Mouse (Mus musculus): ENCODE data around the gene Zfp691.

Gene Zfp691

GRCm38 (mm10) chr4:119124771-119125273, 49.2 kb downstream of the Zfp691 start:
- no peak for DNase-seq (ENCODE audit: low read depth, low spot score)

- DNase-seq (ENCODE audit: low read depth, low spot score), result no peak
Measured at GRCm38 (mm10) chr4:119121249-119121648, 52.7 kb downstream of the Zfp691 start.

- no peak for DNase-seq (ENCODE audit: low read depth, low spot score)
Measured at GRCm38 (mm10) chr4:119120095-119120494, 53.9 kb downstream of the Zfp691 start.
